Mouse (Mus musculus) left cerebral cortex, adult 2 months (tissue): ENCODE results near the gene Zfp146. TPM values are rescaled to one million over a fixed set of nuclear protein-coding genes. Genes with fewer than 3 reads are reported as not detected.
"Not testable (repeated sequence)": the region's sequence is repeated elsewhere in the genome, so short reads cannot be mapped to it uniquely, and the experiment has no call there.

Experiments used
- DNase-seq, 2 experiments: peaks; one replicate each; pipeline ENCODE4 v3.0.0; 2021 to 2022; ENCODE audit warnings: low spot score in 2 of 2, mixed read lengths in 1 of 2; ENCODE audit errors: extremely low spot score in 1 of 2
- H3K27ac ChIP-seq: fragments of 200-600 bp; 2 replicates; pipeline ENCODE4 v1.8.1; 2022
- H3K4me3 ChIP-seq: fragments of 200-600 bp; 2 replicates; pipeline ENCODE4 v1.8.1; 2022
- CTCF ChIP-seq: fragments of 200-600 bp; IDR thresholded peaks from 2 replicates; pipeline ENCODE4 v1.8.1; 2022; ENCODE audit warnings: antibody characterized with exemption, mild to moderate bottlenecking, moderate library complexity
- intact Hi-C: fragments of 180-260 bp; cut with DNase I; formaldehyde crosslinking; loops from one replicate; pipeline ENCODE4 v1.15.1; 2025
- total RNA-seq, 2 experiments: library from RNA; stranded (reverse); gene quantifications; 2 replicates each; pipeline ENCODE4 v1.2.3; 2021

Zfp146 gene
- total RNA-seq, 2 experiments from 2014 or later, result 47.3 to 49.9 TPM

DNA sequence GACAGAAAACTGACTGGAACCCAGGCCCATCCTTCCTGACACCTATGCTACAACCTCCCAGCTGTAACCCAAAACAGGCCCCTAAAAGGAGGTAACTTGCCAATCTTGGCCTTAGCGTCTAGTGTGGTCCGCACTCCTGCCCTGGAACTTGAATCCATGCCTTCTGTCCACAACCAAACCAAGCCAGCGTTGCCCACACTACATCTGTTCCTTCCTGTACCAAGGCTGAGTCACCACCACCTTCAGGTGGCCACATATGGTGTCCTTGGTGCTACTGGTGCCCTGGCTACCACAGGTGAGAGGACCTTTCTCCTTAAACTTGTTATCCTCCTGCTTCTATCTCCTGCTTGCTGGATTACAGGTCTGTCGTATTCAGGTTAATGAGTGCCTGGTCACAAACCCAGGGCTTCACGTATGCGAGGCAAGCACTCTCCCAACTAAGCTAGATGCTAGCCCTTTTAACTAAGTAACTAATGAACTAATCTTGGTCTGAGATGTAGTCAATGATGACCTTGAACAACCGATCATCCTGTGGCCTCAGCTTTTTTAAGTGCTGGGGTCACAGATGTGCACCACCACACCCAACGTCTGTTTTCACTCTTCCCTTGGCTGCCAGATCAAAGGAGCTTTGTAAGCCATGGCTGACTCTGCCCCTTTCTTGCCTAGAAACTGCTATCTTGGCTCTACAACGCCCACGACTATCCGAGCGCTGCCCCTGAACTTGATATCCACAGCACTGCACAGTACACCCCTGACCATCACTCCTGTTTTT lies 19.0 kb upstream of the Zfp146 start:
- intact Hi-C loops, result loop anchor here (10.0 kb wide), 1 partner anchor 246 kb away; no protein-coding TSS in a partner anchor
- H3K27ac ChIP-seq, result no peak overlapping the region
- TF ChIP-seq CTCF, result no peak
- no peak for DNase-seq
- H3K4me3 ChIP-seq, result no peak overlapping the region

DNA sequence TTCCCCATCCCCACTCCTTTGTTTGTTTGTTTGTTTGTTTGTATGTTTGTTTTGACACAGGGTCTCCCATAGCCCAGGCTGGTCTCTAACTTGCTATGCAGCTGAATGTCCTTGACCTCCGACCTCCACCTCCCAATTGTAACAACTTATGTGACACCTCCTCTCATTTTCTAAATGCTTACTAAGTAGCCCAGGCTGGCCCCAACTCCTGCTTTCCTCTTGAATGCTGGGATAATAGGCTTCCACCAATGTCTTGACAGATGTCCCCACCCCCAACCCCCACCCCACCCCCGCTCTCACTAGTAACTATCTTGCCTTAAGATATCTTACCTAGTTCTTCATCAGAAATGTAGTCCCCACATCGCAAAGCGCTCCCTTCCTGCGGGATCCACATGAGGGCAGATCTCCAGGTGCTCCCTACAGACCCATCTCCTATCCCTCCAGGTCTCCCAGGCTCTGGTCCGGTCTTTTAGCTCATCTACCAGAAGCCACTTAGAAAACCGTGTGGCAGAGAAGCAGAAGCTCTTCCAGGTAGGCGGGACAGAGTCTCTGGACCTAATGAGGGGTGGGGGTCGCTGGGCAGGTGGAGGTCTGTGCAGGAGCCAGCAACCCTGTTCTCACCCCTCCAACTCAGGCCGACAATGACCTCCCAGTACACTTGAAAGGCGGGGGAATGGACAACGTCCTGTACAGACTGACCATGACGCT lies 15.2 kb upstream of the Zfp146 start:
- no peak for DNase-seq
- no peak overlapping the region for H3K4me3 ChIP-seq
- no peak for TF ChIP-seq CTCF
- H3K27ac ChIP-seq, result no peak overlapping the region
- intact Hi-C loops, result loop anchor here (5.0 to 10.0 kb wide), 2 partner anchors 33 to 250 kb away; no protein-coding TSS in a partner anchor

DNA sequence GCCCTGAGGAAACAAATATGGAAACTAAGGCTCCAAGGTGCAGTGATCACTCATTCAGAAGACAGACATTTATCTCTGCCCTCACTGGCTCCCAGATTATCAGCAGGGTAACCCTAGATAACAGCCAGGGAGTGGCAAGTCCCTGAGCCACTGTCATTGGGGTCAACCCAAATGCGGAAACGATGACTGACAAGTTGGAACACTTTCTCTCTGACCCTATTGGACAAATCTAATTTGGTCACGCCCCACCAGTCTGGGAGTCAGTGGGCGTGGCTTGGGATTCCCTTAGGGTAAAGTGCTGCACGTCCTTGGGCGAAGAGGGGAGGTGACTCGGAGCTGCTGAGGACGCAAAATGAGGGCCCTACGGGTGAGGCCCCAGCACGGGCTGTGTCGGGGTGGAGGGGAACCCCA lies 14.3 kb upstream of the Zfp146 start, which contains the start of gene Cox7a1:
Cox7a1 (plus strand) TSS at position 266 of the 411 bp plus-strand sequence.
- TF ChIP-seq CTCF, result no peak
- intact Hi-C loops, result loop anchor here (5.0 to 10.0 kb wide), 2 partner anchors 33 to 251 kb away; no protein-coding TSS in a partner anchor
- no peak within 1 kb of the TSS for H3K27ac ChIP-seq
- H3K4me3 ChIP-seq, result peak within 1 kb of the TSS; percentile 13
- peak; percentile 43 to 48 for DNase-seq

DNA sequence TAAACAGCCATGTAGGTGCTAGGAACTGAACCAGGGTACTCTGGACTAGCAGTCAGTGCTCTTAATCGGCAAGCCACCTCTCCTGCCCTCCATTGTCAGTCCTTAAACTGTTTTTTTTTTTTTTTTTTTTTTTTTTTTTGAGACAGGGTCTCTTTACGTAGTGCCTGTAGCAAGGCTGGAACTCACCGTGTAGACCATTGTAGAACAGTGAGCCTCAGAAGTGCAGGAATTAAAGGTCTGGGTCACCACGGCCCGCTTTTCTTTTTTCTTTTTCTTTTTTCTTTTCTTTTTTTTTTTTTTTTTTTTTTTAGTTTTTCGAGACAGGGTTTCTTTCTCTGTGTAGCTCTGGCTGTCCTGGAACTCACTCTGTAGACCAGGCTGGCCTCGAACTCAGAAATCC lies 13.6 kb upstream of the Zfp146 start:
- intact Hi-C loops, result loop anchor here (5.0 to 10.0 kb wide), 2 partner anchors 34 to 252 kb away; no protein-coding TSS in a partner anchor
- H3K4me3 ChIP-seq, result not testable (repeated sequence)

DNA sequence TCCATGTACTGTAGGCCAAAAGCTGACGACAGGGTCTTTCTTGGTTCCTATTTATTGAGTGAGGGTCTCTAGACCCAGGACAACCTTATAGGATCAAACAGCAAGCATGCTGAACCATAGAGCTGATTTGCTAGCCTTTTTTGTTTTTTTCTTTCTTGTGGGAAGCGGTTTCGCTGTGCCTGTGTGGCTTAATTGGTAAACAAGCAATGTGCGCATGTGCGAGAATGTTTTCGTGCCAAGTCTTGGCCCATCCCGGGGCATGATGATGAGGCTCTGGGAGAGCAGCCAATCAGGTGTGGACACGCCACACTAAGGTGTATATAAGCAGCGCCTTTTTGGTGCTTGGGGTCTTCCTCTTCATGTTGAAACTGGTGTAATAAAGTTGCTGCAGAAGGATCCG lies 12.4 kb upstream of the Zfp146 start:
- intact Hi-C loops, result loop anchor here (1.0 to 10.0 kb wide), 3 partner anchors 23 to 253 kb away; no protein-coding TSS in a partner anchor
- peak overlapping the region; percentile 44; the same call in 1 of the 2 replicates for H3K27ac ChIP-seq

More for the DNA sequence above, 13.6 kb upstream of the Zfp146 start:
- not testable (repeated sequence) for H3K27ac ChIP-seq, DNase-seq

DNA sequence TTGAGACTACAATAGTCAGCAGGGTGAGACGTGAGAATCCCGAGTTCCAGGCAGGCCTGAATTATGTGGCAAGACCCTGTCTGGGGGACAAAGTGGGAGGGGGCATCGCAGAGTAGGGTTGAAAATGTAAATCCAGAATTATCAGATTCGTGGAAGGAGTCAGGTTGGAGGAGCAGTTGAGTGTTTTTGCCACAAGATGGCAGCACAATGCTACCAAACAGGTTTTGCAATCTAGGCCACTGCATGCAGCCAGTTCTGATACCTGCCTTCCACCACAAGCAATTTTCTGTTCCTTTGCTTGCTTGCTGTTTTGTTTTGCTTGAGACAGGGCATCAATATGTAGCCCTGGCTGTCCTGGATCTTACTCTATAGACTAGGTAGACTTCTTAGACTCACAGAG lies 11.8 kb upstream of the Zfp146 start:
- intact Hi-C loops, result loop anchor here (1.0 to 10.0 kb wide), 3 partner anchors 24 to 253 kb away; no protein-coding TSS in a partner anchor
- peak; percentile 68 for DNase-seq
- peak; percentile 77 for TF ChIP-seq CTCF
- H3K27ac ChIP-seq, result peak overlapping the region; percentile 44; the same call in 1 of the 2 replicates
- no peak overlapping the region for H3K4me3 ChIP-seq

More for the DNA sequence above, 12.4 kb upstream of the Zfp146 start:
- DNase-seq, H3K4me3 ChIP-seq: not testable (repeated sequence)

DNA sequence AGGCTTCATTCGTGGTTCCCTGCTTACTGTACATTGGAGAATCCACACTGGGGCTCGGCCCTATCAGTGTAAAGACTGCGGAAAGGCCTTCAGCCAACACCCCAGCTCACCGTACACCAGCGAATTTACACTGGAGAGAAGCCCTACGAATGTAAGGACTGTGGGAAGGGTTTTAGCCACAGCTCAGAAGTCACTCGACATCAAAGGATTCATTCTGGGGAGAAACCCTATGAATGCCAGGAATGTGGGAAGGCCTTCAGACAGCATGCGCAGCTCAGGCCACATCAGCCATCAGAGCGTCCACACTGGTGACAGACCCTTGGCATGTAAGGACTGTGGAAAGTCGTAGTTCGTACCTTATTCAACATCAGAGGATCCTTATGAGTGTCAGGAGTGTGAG lies 8.7 kb upstream of the Zfp146 start:
- TF ChIP-seq CTCF, result no peak
- H3K27ac ChIP-seq, result no peak overlapping the region
- H3K4me3 ChIP-seq, result no peak overlapping the region
- no peak for DNase-seq
- intact Hi-C loops, result no loop called here

DNA sequence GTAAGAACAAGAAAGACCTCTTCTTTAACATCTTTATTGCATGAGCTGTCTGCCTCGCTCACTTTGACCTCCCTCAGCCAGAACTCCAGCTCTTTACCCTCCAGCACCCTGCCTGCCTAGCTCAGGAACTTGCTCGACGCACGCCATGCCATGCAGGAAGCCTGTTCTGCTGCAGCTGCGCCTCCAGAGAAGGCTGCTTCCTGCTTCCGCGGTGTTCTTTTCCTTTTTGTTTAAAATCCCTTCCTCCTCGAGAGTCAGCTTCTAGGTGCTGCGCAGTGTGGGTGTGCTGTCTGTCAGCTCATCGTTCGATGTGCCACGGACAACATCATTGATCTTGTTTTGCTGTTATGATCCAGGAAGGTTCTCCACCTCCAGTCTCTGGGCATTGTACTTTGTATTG lies 6.9 kb upstream of the Zfp146 start:
- Histone ChIP-seq H3K4me3 (no peak overlapping the region), H3K27ac (no peak overlapping the region)
- TF ChIP-seq CTCF, result no peak
- intact Hi-C loops, result no loop called here
- no peak for DNase-seq

DNA sequence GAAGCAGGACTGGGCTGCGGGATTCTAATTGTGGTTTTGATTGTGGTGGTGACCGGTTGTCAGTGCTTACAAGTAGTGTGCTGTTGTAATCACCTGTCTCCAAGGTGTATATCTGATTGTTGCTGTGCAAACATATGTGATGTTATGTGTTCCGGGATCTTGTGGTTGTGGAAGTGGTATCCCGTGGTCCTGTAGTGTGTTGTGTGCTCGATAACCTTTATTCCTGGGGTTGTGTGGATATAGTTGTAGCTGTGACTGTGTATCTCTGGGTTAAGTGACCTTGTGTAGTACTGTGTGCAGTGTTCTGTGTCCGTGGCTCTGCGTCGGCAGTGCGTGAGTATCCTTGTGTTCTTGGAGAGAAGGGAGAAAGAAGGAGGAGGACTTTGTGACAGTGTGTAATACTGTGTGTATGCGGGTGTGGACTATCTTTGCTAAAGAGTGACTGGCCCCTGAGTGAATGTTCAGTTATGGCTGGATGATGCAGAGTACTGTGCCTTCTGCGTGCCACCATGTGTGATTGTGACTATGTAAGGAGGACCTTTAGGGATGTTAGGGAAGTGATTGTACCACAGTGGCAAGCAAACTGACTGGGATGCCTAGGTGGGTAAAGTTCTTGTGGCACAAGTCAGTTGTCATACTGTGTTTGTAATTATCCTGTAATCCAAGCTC lies 867 bp upstream of the Zfp146 start:
- peak overlapping the region; percentile 51 for H3K4me3 ChIP-seq
- intact Hi-C loops, result loop anchor here (5.0 kb wide), 1 partner anchor 158 kb away; no protein-coding TSS in a partner anchor
- peak overlapping the region; percentile 100 for H3K27ac ChIP-seq
- no peak for DNase-seq
- TF ChIP-seq CTCF, result no peak

DNA sequence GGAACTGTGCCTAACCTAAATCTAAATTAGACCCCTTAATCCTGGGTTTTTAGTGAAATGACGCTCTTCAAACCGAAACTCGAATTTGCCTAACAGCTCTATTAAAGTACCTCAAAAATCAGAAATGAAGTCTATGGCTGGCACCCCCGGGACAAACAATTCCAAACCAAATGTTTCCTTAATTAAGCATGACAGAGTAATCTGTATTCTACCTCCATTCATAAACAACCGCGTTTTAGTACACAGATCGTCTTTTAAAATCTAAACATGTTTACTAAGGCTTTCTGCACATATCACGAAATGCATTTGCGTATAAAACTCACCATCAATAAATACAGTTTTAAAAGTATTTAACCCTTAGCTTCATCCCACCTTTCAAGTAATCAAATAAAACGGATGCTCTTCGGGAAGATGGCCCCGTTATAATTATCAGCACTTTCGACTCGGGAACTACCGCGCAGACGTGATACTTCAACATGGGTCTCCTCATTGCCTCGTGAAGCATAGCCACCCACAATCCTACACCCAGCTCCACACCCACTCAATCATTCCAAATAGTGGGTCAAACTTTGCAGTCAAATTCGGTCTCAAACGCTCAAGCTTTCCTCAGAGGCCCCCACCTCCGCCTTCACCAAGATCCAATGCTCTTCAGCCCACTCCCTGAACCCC lies 502 bp downstream of the Zfp146 start:
- intact Hi-C loops, result loop anchor here (2.0 kb wide), 1 partner anchor 70 kb away; no protein-coding TSS in a partner anchor
- no peak for DNase-seq
- peak overlapping the region; percentile 51 for H3K4me3 ChIP-seq
- H3K27ac ChIP-seq, result peak overlapping the region; percentile 100
- TF ChIP-seq CTCF, result no peak

DNA sequence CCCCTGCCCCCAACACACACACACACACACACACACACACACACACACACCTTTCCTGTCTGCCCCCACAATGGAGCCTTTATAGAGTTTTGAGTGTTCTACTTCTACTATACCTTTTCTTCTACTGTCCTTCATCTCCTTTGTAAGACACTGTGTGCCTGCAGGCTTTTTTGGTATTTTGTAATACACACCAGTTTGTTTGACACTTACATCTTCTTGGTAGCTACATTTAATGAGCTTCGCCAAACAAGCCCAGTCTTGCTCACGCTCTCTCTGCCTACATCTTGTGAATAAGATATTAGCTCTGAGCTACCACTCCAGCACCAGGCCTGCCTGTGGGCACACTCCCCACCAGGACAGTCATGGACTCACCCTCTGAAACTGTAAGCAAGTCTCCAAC lies 4.8 kb downstream of the Zfp146 start:
- no peak overlapping the region for H3K27ac ChIP-seq
- no peak for TF ChIP-seq CTCF
- intact Hi-C loops, result no loop called here

More for the DNA sequence above, 4.8 kb downstream of the Zfp146 start:
- no peak for DNase-seq
- no peak overlapping the region for H3K4me3 ChIP-seq
